Mouse (Mus musculus) spleen, adult 2 months (tissue): Measurements from ENCODE around the gene Hebp2. TPM values are rescaled to one million over a fixed set of nuclear protein-coding genes. Genes with fewer than 3 reads are reported as not detected.

Experiments used
- DNase-seq, 2 experiments: peaks; one replicate each; pipeline versions ENCODE4 v3.0.0 to v3.0.0-alpha.2; 2012 to 2021; ENCODE audit warnings: low spot score in 2 of 2, low read depth in 1 of 2
- H3K27ac ChIP-seq: fragments of 200-500 bp; 2 replicates; pipeline ENCODE4 v1.5.1; 2012; ENCODE audit warnings: low read length, inconsistent platforms; ENCODE audit not compliant: insufficient read depth
- H3K27me3 ChIP-seq: fragments of 200-500 bp; 2 replicates; pipeline ENCODE4 v1.6.1; 2012; ENCODE audit warnings: mild to moderate bottlenecking, moderate library complexity, low read length, inconsistent platforms; ENCODE audit not compliant: control insufficient read depth, insufficient read depth
- H3K36me3 ChIP-seq: fragments of 200-500 bp; 2 replicates; pipeline ENCODE4 v1.6.1; 2012; ENCODE audit warnings: mild to moderate bottlenecking, low read length, inconsistent platforms; ENCODE audit not compliant: control insufficient read depth, insufficient read depth
- H3K4me1 ChIP-seq: fragments of 200-500 bp; 2 replicates; pipeline ENCODE4 v1.6.1; 2011; ENCODE audit warnings: inconsistent platforms; ENCODE audit not compliant: control insufficient read depth, insufficient read depth, insufficient read length
- H3K4me3 ChIP-seq: fragments of 200-500 bp; 2 replicates; pipeline ENCODE4 v1.5.1; 2011; ENCODE audit warnings: mild to moderate bottlenecking, inconsistent platforms; ENCODE audit not compliant: insufficient read depth, insufficient read length; ENCODE audit errors: extremely low read depth
- CTCF ChIP-seq: fragments of 200-500 bp; IDR thresholded peaks from 2 replicates; pipeline ENCODE4 v1.5.1; 2011; ENCODE audit warnings: mild to moderate bottlenecking, inconsistent platforms; ENCODE audit not compliant: insufficient read depth, insufficient read length, insufficient replicate concordance; ENCODE audit errors: extremely low read depth
- POLR2A ChIP-seq: fragments of 200-500 bp; IDR thresholded peaks from 2 replicates; pipeline ENCODE4 v1.6.1; 2011; ENCODE audit warnings: low read depth, low read length, inconsistent platforms
- WGBS: fragments of 180-500 bp; shearing (Covaris S2); methylation state at CpG from one replicate; pipeline ENCODE4 v1.1.7; 2018; 5-methylcytosine and 5-hydroxymethylcytosine counted together
- polyA plus RNA-seq: library from polyadenylated mRNA; depleted of rRNA; stranded (reverse); fragments of >200 nt; gene quantifications from 2 replicates; pipeline ENCODE4 v1.2.3, GENCODE M21; 2012

Hebp2 gene
- polyA plus RNA-seq, 1 experiment, result 0.05 TPM

DNA sequence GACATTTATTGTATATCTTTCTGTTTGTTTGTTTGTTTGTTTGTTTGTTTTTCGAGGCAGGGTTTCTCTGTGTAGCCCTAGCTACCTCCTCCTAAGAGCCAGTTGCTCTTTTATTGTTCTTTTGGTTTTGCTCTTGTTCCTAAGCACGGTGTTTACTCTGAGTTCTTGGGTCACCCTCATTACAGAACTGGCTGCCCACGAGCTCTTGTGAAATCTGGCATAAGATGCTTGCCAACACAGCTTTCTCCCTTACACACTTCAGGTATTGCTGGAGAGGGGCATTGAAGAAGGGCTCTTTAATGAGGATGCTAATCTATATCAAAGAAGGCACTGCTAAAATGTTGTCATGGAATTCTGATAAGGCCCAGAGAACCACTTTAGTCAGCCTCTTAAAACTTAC lies 35.2 kb downstream of the Hebp2 start:
- no peaks in the 10 kb centered on the region for H3K4me1 ChIP-seq
- H3K27me3 ChIP-seq, result no peaks in the 10 kb centered on the region
- TF ChIP-seq POLR2A (no peak), CTCF (no peak)
- H3K27ac ChIP-seq, result no peak overlapping the region
- 77% methylated on average over 3 of the region's 3 CpGs for WGBS
- no peak overlapping the region for H3K4me3 ChIP-seq
- no peak for DNase-seq
- H3K36me3 ChIP-seq, result no peaks in the 10 kb centered on the region

DNA sequence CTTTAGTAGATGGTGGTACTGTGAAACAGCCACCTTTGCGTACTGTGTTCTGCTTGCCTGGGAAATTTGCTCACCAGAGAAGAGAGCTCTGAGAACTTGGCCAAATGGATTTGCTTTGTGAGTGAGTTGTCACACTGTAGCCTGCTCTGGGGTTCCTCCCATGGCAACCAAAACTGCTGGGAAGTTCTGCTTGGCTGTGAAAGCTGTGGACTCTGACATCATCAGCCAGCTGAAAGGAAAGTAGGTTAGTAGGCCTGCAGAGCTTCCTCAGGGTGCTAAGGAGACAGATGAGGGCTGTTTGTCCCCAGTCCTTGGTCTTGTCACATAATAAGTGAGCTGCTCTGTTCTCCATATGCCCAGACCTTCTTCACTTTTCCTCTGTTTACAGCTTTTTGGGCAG lies 37.3 kb downstream of the Hebp2 start:
- H3K4me1 ChIP-seq, result no peaks in the 10 kb centered on the region
- TF ChIP-seq POLR2A (no peak), CTCF (no peak)
- H3K4me3 ChIP-seq, result no peak overlapping the region
- no peaks in the 10 kb centered on the region for H3K36me3 ChIP-seq
- no peak for DNase-seq
- no peaks in the 10 kb centered on the region for H3K27me3 ChIP-seq
- H3K27ac ChIP-seq, result no peak overlapping the region
- WGBS, result 94% methylated on average over 1 of the region's 1 CpGs

DNA sequence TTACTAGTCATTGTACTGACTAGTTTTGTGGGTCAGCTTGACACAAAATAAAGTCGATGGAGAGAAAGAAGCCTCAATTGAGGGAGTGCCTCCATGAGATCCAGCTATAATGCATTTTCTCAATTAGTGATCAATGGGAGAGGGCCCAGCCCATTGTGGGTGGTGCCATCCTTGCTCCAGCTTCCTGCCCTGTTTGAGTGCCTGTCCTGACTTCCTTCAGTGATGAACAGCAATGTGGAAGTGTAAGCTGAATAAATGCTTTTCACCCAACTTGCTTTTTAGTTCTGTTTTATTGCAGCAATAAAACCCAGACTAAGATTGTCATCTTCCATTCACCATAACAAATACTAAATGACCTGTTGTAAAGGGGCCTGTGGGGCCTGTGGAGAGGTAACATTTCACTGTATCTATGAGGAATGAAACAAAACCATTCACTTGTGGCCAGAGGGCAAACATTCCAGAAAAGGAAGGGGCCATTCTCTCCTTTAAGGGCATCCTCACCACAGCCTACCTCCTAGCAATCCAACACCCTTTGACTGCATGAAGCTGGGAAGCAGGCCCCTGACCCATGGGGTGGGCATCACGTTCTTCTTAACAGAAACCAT lies 37.9 kb downstream of the Hebp2 start:
- no peak overlapping the region for H3K4me3 ChIP-seq
- H3K27ac ChIP-seq, result no peak overlapping the region
- WGBS, result 83% methylated on average over 2 of the region's 2 CpGs
- DNase-seq, result no peak
- no peak for TF ChIP-seq POLR2A
- no peak for TF ChIP-seq CTCF
- H3K27me3 ChIP-seq, result no peaks in the 10 kb centered on the region
- no peaks in the 10 kb centered on the region for H3K4me1 ChIP-seq
- H3K36me3 ChIP-seq, result no peaks in the 10 kb centered on the region

DNA sequence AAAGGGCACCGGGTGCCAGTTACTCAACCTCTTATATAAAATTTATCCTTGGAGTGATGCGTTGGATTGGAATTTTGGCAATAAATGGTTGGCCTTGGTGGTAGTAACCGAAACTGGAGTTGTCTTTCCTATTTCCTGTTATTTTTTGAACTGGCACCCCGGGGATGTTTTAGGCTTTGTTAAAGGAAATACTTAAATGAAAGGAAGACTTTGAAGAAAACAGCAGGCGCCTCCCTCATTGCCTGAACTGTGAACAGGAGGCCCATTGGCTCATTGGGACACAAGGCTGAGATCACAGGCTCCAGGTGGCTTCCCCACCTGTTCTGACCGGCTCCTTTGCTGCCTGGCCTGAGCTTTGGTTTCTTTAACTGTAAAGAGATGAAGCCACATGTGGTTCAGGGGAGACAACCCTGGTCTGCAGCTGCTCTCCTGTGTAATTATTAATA lies 39.4 kb downstream of the Hebp2 start:
- TF ChIP-seq POLR2A (no peak), CTCF (no peak)
- no peak overlapping the region for H3K27ac ChIP-seq
- WGBS, result 59% methylated on average over 6 of the region's 6 CpGs
- no peaks in the 10 kb centered on the region for H3K36me3 ChIP-seq
- H3K27me3 ChIP-seq, result no peaks in the 10 kb centered on the region
- no peak overlapping the region for H3K4me3 ChIP-seq
- no peaks in the 10 kb centered on the region for H3K4me1 ChIP-seq
- no peak for DNase-seq

DNA sequence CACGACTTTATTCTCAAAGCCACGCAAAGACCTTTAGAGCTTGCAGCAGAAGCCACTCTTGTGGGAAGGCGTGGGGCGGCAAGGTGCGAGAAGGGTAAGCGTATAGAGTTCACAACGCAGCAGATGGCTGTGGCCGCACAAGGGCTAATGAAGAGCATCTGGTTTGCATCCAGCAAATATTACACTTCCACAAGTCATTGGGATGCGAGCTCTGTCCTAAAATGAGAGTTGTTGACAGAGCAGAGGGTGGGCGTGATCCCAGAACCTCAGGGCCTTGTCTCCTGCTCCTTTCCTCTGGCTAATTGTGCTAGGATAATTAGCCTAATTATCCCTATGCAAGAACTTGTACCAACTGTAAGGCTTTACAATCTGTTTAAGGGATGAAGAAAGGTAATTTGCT lies 40.2 kb downstream of the Hebp2 start:
- DNase-seq, result no peak
- H3K4me1 ChIP-seq, result no peaks in the 10 kb centered on the region
- H3K27me3 ChIP-seq, result no peaks in the 10 kb centered on the region
- TF ChIP-seq POLR2A (no peak), CTCF (no peak)
- H3K36me3 ChIP-seq, result no peaks in the 10 kb centered on the region
- H3K27ac ChIP-seq, result no peak overlapping the region
- 90% methylated on average over 10 of the region's 10 CpGs for WGBS
- H3K4me3 ChIP-seq, result no peak overlapping the region

DNA sequence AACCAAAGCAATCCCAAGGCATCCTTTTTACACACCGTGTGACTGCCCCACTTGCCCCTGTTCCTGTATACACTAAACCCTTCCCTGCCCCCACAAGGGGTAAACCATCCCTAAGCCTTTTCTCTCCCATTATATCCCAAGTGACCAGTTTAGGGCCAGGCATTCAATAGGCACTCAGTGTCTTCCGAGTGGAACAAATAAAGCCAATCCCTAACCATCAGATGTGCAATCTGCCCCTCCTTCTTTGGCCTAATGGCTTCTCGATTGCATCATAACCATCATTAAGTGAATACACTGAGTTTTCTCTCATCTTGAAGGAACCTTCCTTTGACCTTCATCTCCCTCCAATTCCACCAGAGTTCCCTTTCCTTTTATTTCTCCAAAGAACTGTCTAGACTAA lies 43.9 kb downstream of the Hebp2 start:
- no peak for DNase-seq
- TF ChIP-seq POLR2A (no peak), CTCF (no peak)
- 86% methylated on average over 3 of the region's 3 CpGs for WGBS
- H3K27ac ChIP-seq, result no peak overlapping the region
- no peaks in the 10 kb centered on the region for H3K27me3 ChIP-seq
- no peaks in the 10 kb centered on the region for H3K36me3 ChIP-seq
- no peaks in the 10 kb centered on the region for H3K4me1 ChIP-seq
- no peak overlapping the region for H3K4me3 ChIP-seq

DNA sequence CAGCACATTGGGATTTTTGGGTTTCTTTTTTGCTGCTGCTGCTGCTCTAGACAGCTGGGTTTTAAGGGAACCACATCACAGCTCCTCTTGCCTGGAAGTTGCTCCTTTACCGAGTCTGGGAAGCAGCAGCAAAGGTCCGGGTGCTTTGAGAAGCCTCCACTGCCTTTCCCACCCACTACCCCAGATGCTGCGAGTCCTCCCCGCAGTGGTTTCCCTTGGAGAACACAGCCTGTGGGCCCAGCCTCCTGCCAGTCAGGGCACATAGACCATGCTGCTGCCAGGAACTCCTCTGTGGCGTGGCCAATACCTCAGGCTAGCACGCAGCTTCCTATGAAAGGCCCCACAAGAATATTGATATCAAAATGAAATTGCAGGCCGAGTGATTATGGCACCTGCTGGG lies 48.8 kb downstream of the Hebp2 start:
- H3K4me3 ChIP-seq, result no peak overlapping the region
- H3K4me1 ChIP-seq, result no peaks in the 10 kb centered on the region
- no peak for DNase-seq
- H3K27me3 ChIP-seq, result no peaks in the 10 kb centered on the region
- no peak for TF ChIP-seq CTCF
- TF ChIP-seq POLR2A, result no peak
- no peak overlapping the region for H3K27ac ChIP-seq
- no peaks in the 10 kb centered on the region for H3K36me3 ChIP-seq
- 78% methylated on average over 7 of the region's 7 CpGs for WGBS

DNA sequence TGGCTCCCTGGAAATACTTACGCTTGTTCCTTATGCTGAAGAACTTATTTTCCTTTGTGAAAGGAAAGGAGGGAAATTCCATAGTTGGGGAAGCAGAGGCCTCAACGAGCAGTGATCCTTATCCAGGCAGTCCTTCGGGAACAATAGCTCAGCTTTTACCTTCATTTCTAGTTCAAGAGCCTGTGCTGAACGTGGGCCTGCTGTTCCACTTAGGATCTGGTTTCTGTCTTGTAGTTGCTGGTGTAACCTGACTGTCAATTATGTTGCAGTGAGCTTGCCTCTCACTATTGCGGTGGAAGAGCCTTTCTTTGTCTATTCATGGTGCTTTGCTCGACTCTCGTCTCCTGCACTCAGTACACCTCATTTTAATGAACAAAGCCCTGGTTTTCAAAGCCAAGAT lies 51.6 kb downstream of the Hebp2 start:
- DNase-seq, result no peak
- H3K4me1 ChIP-seq, result no peaks in the 10 kb centered on the region
- no peaks in the 10 kb centered on the region for H3K27me3 ChIP-seq
- H3K4me3 ChIP-seq, result no peak overlapping the region
- H3K27ac ChIP-seq, result no peak overlapping the region
- WGBS, result 81% methylated on average over 7 of the region's 7 CpGs
- TF ChIP-seq POLR2A, result no peak
- TF ChIP-seq CTCF, result no peak
- no peaks in the 10 kb centered on the region for H3K36me3 ChIP-seq
